Mouse (Mus musculus): Measurements from ENCODE around the gene Ric8a.

- TF ChIP-seq CTCF (IDR thresholded peaks at IDR 0.05) (no peak), POLR2A (IDR thresholded peaks at IDR 0.05; ENCODE audit: insufficient read depth, low read depth, low read length) (no peak)
Observed at GRCm38 (mm10) chr7:140907131-140907530, 50.4 kb downstream of the Ric8a start.
